Mouse (Mus musculus) forebrain, embryonic 16.5 days (tissue): ENCODE measurements around the gene Cdh13. TPM values are rescaled to one million over a fixed set of nuclear protein-coding genes. Genes with fewer than 3 reads are reported as not detected.

ENCODE experiments used
- ATAC-seq: fragments of 200-750 bp; cut with Nextera tagmentation; 2 replicates; pipeline ENCODE4 v1.8.0; 2017; ENCODE audit warnings: mild to moderate bottlenecking, moderate library complexity
- H3K27ac ChIP-seq: fragments of 300-500 bp; sonication (generic); 2 replicates; pipeline ENCODE4 v1.5.1; 2014; ENCODE audit warnings: low read length, control low read depth
- H3K27me3 ChIP-seq: fragments of 300-500 bp; sonication (generic); replicated peaks from 2 replicates; pipeline ENCODE4 v1.6.1; 2014; ENCODE audit warnings: low read length; ENCODE audit not compliant: control insufficient read depth, insufficient read depth
- H3K36me3 ChIP-seq: fragments of 300-500 bp; sonication (generic); 2 replicates; pipeline ENCODE4 v1.6.1; 2014; ENCODE audit not compliant: control insufficient read depth, insufficient read depth
- H3K4me1 ChIP-seq: fragments of 300-500 bp; sonication (generic); replicated peaks from 2 replicates; pipeline ENCODE4 v1.6.1; 2014; ENCODE audit warnings: low read length; ENCODE audit not compliant: control insufficient read depth, insufficient read depth
- H3K4me2 ChIP-seq: fragments of 300-500 bp; sonication (generic); 2 replicates; pipeline ENCODE4 v1.6.1; 2014; ENCODE audit warnings: mild to moderate bottlenecking, low read length, control low read depth
- H3K4me3 ChIP-seq: fragments of 300-500 bp; sonication (generic); replicated peaks from 2 replicates; pipeline ENCODE4 v1.5.1; 2014; ENCODE audit warnings: mild to moderate bottlenecking, low read length, control low read depth
- H3K9ac ChIP-seq: fragments of 300-500 bp; sonication (generic); replicated peaks from 2 replicates; pipeline ENCODE4 v1.6.1; 2014; ENCODE audit warnings: low read depth, low read length, control low read depth
- H3K9me3 ChIP-seq: fragments of 300-500 bp; sonication (generic); 2 replicates; pipeline ENCODE4 v1.6.1; 2016; ENCODE audit warnings: low read length; ENCODE audit not compliant: control insufficient read depth
- WGBS: fragments of 180-500 bp; shearing (Covaris S2); extraction: QIAGEN DNeasy Blood & Tissue Kit; methylation state at CpG from one replicate; pipeline ENCODE4 v1.1.7; 2014; 5-methylcytosine and 5-hydroxymethylcytosine counted together
- polyA plus RNA-seq: library from polyadenylated mRNA; unstranded; fragments of >200 nt; fragmentation: Nextera tagmentation; extraction: Ambion mirVana; gene quantifications from 2 replicates; pipeline ENCODE4 v1.2.1, GENCODE M21; 2015

Gene Cdh13
- polyA plus RNA-seq, 1 experiment from 2014 or later, result 129 TPM

GRCm38 (mm10) chr8:118582185-118582584, 298.7 kb downstream of the Cdh13 start:
- Histone ChIP-seq H3K36me3 (no peaks in the 10 kb centered on the region), H3K4me1 (no peaks in the 10 kb centered on the region), H3K27me3 (no peaks in the 10 kb centered on the region), H3K4me3 (no peak overlapping the region), H3K4me2 (no peak overlapping the region), H3K9me3 (peaks cover 4% of the 10 kb centered on the region; the same call in 1 of the 2 replicates), H3K27ac (no peak overlapping the region), H3K9ac (no peak overlapping the region)
- ATAC-seq, result no peak
- WGBS, result 98% methylated on average over 8 of the region's 8 CpGs

GRCm38 (mm10) chr8:118587981-118588380, 304.4 kb downstream of the Cdh13 start:
- H3K36me3 ChIP-seq, result no peaks in the 10 kb centered on the region
- H3K27me3 ChIP-seq, result no peaks in the 10 kb centered on the region
- WGBS, result 81% methylated on average over 5 of the region's 5 CpGs
- peaks cover 9% of the 10 kb centered on the region; the same call in 1 of the 2 replicates for H3K4me1 ChIP-seq
- H3K9me3 ChIP-seq, result no peaks in the 10 kb centered on the region
- no peak for ATAC-seq
- H3K27ac ChIP-seq, result no peak overlapping the region
- no peak overlapping the region for H3K4me2 ChIP-seq
- no peak overlapping the region for H3K4me3 ChIP-seq
- no peak overlapping the region for H3K9ac ChIP-seq

GRCm38 (mm10) chr8:118596816-118597215, 313.3 kb downstream of the Cdh13 start:
- Histone ChIP-seq H3K36me3 (no peaks in the 10 kb centered on the region), H3K4me3 (no peak overlapping the region), H3K4me1 (peaks cover 2% of the 10 kb centered on the region), H3K27ac (no peak overlapping the region), H3K4me2 (no peak overlapping the region), H3K9ac (no peak overlapping the region), H3K27me3 (no peaks in the 10 kb centered on the region), H3K9me3 (no peaks in the 10 kb centered on the region)
- 77% methylated on average over 8 of the region's 8 CpGs for WGBS
- no peak for ATAC-seq

- H3K27me3 ChIP-seq, result no peaks in the 10 kb centered on the region
- no peaks in the 10 kb centered on the region for H3K36me3 ChIP-seq
- peaks cover 9% of the 10 kb centered on the region for H3K4me1 ChIP-seq
- ATAC-seq, result no peak
- no peak overlapping the region for H3K9ac ChIP-seq
- 84% methylated on average over 8 of the region's 8 CpGs for WGBS
- no peak overlapping the region for H3K27ac ChIP-seq
- H3K4me3 ChIP-seq, result no peak overlapping the region
- no peak overlapping the region for H3K4me2 ChIP-seq
- no peaks in the 10 kb centered on the region; the same call in 1 of the 2 replicates for H3K9me3 ChIP-seq
Measured at GRCm38 (mm10) chr8:118601376-118601775, 317.8 kb downstream of the Cdh13 start.

GRCm38 (mm10) chr8:118602074-118602473, 318.5 kb downstream of the Cdh13 start:
- H3K27ac ChIP-seq, result no peak overlapping the region
- WGBS, result 27% methylated on average over 8 of the region's 8 CpGs
- ATAC-seq, result peak; percentile 62; the same call in 1 of the 2 replicates
- H3K4me3 ChIP-seq, result no peak overlapping the region
- H3K4me1 ChIP-seq, result peaks cover 9% of the 10 kb centered on the region
- no peaks in the 10 kb centered on the region; the same call in 1 of the 2 replicates for H3K9me3 ChIP-seq
- H3K27me3 ChIP-seq, result no peaks in the 10 kb centered on the region
- no peaks in the 10 kb centered on the region for H3K36me3 ChIP-seq
- H3K9ac ChIP-seq, result no peak overlapping the region
- H3K4me2 ChIP-seq, result no peak overlapping the region

GRCm38 (mm10) chr8:118611551-118611950, 328.0 kb downstream of the Cdh13 start:
- 45% methylated on average over 10 of the region's 10 CpGs for whole genome bisulfite sequencing
- H3K4me2 ChIP-seq, result no peak overlapping the region
- no peaks in the 10 kb centered on the region; the same call in 1 of the 2 replicates for H3K9me3 ChIP-seq
- peaks cover 2% of the 10 kb centered on the region; the same call in 1 of the 2 replicates for H3K4me1 ChIP-seq
- H3K27ac ChIP-seq, result peak overlapping the region; percentile 33; the same call in 1 of the 2 replicates
- no peaks in the 10 kb centered on the region for H3K27me3 ChIP-seq
- ATAC-seq, result 0 out of 2 replicates have a peak, but pooled peaks have one; percentile 40
- no peak overlapping the region for H3K9ac ChIP-seq
- no peaks in the 10 kb centered on the region for H3K36me3 ChIP-seq
- no peak overlapping the region for H3K4me3 ChIP-seq

GRCm38 (mm10) chr8:118618195-118618594, 334.7 kb downstream of the Cdh13 start:
- Histone ChIP-seq H3K4me2 (no peak overlapping the region), H3K9me3 (no peaks in the 10 kb centered on the region), H3K9ac (no peak overlapping the region), H3K36me3 (no peaks in the 10 kb centered on the region), H3K4me1 (no peaks in the 10 kb centered on the region), H3K27me3 (no peaks in the 10 kb centered on the region), H3K27ac (no peak overlapping the region), H3K4me3 (no peak overlapping the region)
- WGBS, result 93% methylated on average over 10 of the region's 10 CpGs
- ATAC-seq, result no peak

- H3K4me3 ChIP-seq, result no peak overlapping the region
- H3K4me2 ChIP-seq, result no peak overlapping the region
- no peaks in the 10 kb centered on the region for H3K27me3 ChIP-seq
- H3K9ac ChIP-seq, result no peak overlapping the region
- ATAC-seq, result no peak
- WGBS, result 94% methylated on average over 5 of the region's 5 CpGs
- H3K9me3 ChIP-seq, result no peaks in the 10 kb centered on the region
- H3K4me1 ChIP-seq, result peaks cover 4% of the 10 kb centered on the region; the same call in 1 of the 2 replicates
- H3K27ac ChIP-seq, result no peak overlapping the region
- H3K36me3 ChIP-seq, result no peaks in the 10 kb centered on the region
Measured at GRCm38 (mm10) chr8:118626425-118626824, 342.9 kb downstream of the Cdh13 start.

GRCm38 (mm10) chr8:118627737-118628136, 344.2 kb downstream of the Cdh13 start:
- Histone ChIP-seq H3K4me3 (no peak overlapping the region), H3K36me3 (no peaks in the 10 kb centered on the region), H3K27me3 (no peaks in the 10 kb centered on the region), H3K9me3 (no peaks in the 10 kb centered on the region), H3K4me1 (peaks cover 4% of the 10 kb centered on the region; the same call in 1 of the 2 replicates), H3K9ac (no peak overlapping the region), H3K27ac (no peak overlapping the region), H3K4me2 (no peak overlapping the region)
- WGBS, result 92% methylated on average over 5 of the region's 5 CpGs
- no peak for ATAC-seq

GRCm38 (mm10) chr8:118628702-118629101, 345.2 kb downstream of the Cdh13 start:
- Histone ChIP-seq H3K4me2 (no peak overlapping the region), H3K27me3 (no peaks in the 10 kb centered on the region), H3K36me3 (no peaks in the 10 kb centered on the region), H3K9ac (no peak overlapping the region), H3K27ac (peak overlapping the region; percentile 52), H3K9me3 (no peaks in the 10 kb centered on the region), H3K4me1 (peaks cover 4% of the 10 kb centered on the region; the same call in 1 of the 2 replicates), H3K4me3 (no peak overlapping the region)
- WGBS, result 32% methylated on average over 8 of the region's 8 CpGs
- peak; percentile 74 for ATAC-seq
